Mouse (Mus musculus): ENCODE results near the gene Zfp831. TPM values are rescaled to one million over a fixed set of nuclear protein-coding genes. Genes with fewer than 3 reads are reported as not detected.

Zfp831 gene
- total and polyA plus RNA-seq, 3 experiments, result 1.4 to 4.1 TPM; not detected in 1

DNA sequence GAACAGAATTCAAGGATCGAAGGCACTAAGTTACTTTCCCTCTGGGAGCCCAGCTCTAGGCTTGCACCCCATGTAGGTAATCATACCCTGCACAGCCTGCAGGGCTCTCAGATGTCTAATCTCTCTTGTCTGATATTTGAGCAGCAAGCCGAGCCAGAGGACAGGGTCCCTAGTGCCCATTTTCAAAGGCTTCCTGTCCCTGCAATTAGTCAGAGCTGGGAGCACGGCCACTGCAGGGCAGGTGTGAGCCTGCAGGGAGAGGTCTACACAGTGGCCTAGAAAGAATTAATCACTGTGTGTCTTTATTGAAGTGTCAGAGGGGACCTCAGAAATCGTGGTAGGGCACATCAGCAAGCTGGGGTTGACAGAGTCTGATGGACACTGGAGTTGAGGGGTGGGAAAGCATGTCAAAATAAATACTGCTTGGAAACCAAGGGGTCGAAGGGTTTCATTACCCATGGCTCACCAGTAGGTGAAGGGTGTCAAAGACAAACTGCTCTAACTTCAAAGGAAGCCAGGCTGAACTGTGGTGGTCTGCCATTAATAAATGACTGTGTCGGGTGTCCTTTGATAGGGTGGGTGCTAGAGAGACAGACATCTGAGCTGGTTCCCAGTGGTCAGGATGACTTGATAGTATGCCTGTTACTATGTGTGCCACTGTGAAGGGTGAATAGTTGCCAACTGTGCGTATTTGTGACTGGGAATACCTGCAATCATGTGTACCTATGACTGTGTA lies 18.3 kb downstream of the Zfp831 start:
- H3K4me1 ChIP-seq (ENCODE audit: control insufficient read depth in 1 of 2, insufficient read depth in 2 of 2, low read length in 2 of 2), result no peaks in the 10 kb centered on the region
- H3K79me2 ChIP-seq (ENCODE audit: control insufficient read depth, insufficient read depth, low read length, poor library complexity), result no peaks in the 10 kb centered on the region
- H3K27ac ChIP-seq (ENCODE audit: control insufficient read depth, low read depth, low read length), result no peak overlapping the region
- H3K27me3 ChIP-seq (ENCODE audit: control insufficient read depth in 1 of 2, insufficient read depth in 2 of 2, low read length in 2 of 2), result no peaks in the 10 kb centered on the region
- no peak overlapping the region for H3K9ac ChIP-seq (ENCODE audit: control insufficient read depth, low read depth, low read length, poor library complexity, severe bottlenecking)
- TF ChIP-seq POLR2A (IDR thresholded peaks at IDR 0.05; ENCODE audit: control insufficient read depth in 1 of 2, insufficient read depth in 1 of 2, low read depth in 1 of 2, low read length in 2 of 2, poor library complexity in 1 of 2) (no peak), E2F4 (IDR thresholded peaks at IDR 0.05; ENCODE audit: borderline replicate concordance, low read depth, low read length) (no peak), CHD1 (IDR thresholded peaks at IDR 0.05; ENCODE audit: low read depth, low read length) (no peak), ETS1 (IDR thresholded peaks at IDR 0.05; ENCODE audit: low read depth, low read length) (no peak), ELF1 (IDR thresholded peaks at IDR 0.05; ENCODE audit: low read depth, low read length) (no peak), USF2 (IDR thresholded peaks at IDR 0.05; ENCODE audit: borderline replicate concordance in 1 of 2, insufficient read depth in 1 of 2, low read depth in 1 of 2, low read length in 2 of 2) (no peak)
- H3K4me3 ChIP-seq (ENCODE audit: control insufficient read depth in 1 of 2, insufficient read depth in 1 of 2, low read depth in 2 of 2, low read length in 2 of 2), result no peak overlapping the region
- no peak for DNase-seq (ENCODE audit: low read depth, low spot score)
- no peaks in the 10 kb centered on the region for H3K9me3 ChIP-seq (replicated peaks; ENCODE audit: insufficient read depth, low read length)
- H3K36me3 ChIP-seq (ENCODE audit: control insufficient read depth in 1 of 2, insufficient read depth in 2 of 2, low read length in 2 of 2), result no peaks in the 10 kb centered on the region

DNA sequence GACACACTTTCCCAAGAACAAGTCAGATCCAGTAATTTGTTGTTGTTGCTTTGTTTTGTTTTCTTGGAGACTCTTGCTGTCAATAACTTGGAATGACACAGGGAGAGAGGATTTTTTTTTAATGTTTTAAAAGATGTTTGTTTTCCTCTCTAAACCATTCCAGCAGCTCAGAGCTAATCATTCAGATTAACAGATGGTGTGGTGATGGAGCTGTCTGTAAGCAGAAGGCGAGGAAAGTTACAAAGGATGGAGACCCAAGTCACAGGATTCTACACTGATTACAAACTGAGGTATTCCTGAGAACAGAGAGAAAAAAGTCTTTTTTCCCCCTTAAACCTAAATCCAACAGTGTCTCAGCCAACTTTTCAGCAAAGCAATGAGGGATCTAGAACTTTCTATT lies 19.3 kb downstream of the Zfp831 start:
- H3K27ac ChIP-seq (ENCODE audit: control insufficient read depth, low read depth, low read length), result no peak overlapping the region

DNA sequence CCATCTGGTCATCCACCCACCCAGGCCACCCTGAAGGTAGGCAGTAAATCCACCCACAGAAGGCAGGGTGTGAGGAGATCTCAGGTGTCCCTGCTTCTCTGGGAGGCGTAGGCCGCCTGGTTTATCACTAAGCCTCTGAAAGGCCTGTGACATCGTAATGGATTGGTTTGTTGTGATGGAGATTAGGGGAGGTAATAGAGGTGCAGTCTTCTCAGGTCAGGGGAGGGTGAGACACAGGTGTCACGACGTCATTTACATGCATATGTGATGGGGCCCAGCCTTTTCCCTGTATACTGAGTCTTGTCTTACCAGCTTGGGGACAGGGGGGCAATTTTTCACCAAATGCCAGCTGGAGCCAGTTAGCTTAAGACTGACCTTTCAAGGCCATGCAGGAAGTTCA lies 22.1 kb downstream of the Zfp831 start:
- H3K27me3 ChIP-seq (ENCODE audit: control insufficient read depth in 1 of 2, insufficient read depth in 2 of 2, low read length in 2 of 2), result no peaks in the 10 kb centered on the region
- H3K9me3 ChIP-seq (replicated peaks; ENCODE audit: insufficient read depth, low read length), result no peaks in the 10 kb centered on the region
- no peaks in the 10 kb centered on the region for H3K79me2 ChIP-seq (ENCODE audit: control insufficient read depth, insufficient read depth, low read length, poor library complexity)
- no peak overlapping the region for H3K4me3 ChIP-seq (ENCODE audit: control insufficient read depth in 1 of 2, insufficient read depth in 1 of 2, low read depth in 2 of 2, low read length in 2 of 2)
- no peak overlapping the region for H3K27ac ChIP-seq (ENCODE audit: control insufficient read depth, low read depth, low read length)
- TF ChIP-seq TBP (IDR thresholded peaks at IDR 0.05; ENCODE audit: low read depth, low read length) (no peak), RCOR1 (IDR thresholded peaks at IDR 0.05; ENCODE audit: low read depth, low read length) (no peak), CHD2 (IDR thresholded peaks at IDR 0.05; ENCODE audit: low read length) (no peak), JUND (IDR thresholded peaks at IDR 0.05; ENCODE audit: low read depth, low read length) (no peak), SMC3 (IDR thresholded peaks at IDR 0.05; ENCODE audit: low read depth, low read length) (no peak), ZC3H11A (IDR thresholded peaks at IDR 0.05; ENCODE audit: low read depth, low read length) (no peak), POLR2AphosphoS5 (IDR thresholded peaks at IDR 0.05; ENCODE audit: borderline replicate concordance, low read depth, low read length) (no peak), ZKSCAN1 (IDR thresholded peaks at IDR 0.05; ENCODE audit: low read depth, low read length) (no peak), MEF2A (IDR thresholded peaks at IDR 0.05; ENCODE audit: extremely low read depth, insufficient replicate concordance, low read depth, low read length, poor library complexity, severe bottlenecking) (no peak), UBTF (IDR thresholded peaks at IDR 0.05; ENCODE audit: borderline replicate concordance, insufficient read depth, low read depth, low read length) (no peak), TCF12 (IDR thresholded peaks at IDR 0.05; ENCODE audit: low read depth, low read length) (no peak)
- no peaks in the 10 kb centered on the region for H3K4me1 ChIP-seq (ENCODE audit: control insufficient read depth in 1 of 2, insufficient read depth in 2 of 2, low read length in 2 of 2)
- H3K9ac ChIP-seq (ENCODE audit: control insufficient read depth, low read depth, low read length, poor library complexity, severe bottlenecking), result no peak overlapping the region
- DNase-seq (ENCODE audit: low read depth, low spot score), result no peak
- H3K36me3 ChIP-seq (ENCODE audit: control insufficient read depth in 1 of 2, insufficient read depth in 2 of 2, low read length in 2 of 2), result no peaks in the 10 kb centered on the region

More for the DNA sequence above, 19.3 kb downstream of the Zfp831 start:
- Histone ChIP-seq H3K27me3 (ENCODE audit: control insufficient read depth in 1 of 2, insufficient read depth in 2 of 2, low read length in 2 of 2) (no peaks in the 10 kb centered on the region), H3K9me3 (replicated peaks; ENCODE audit: insufficient read depth, low read length) (no peaks in the 10 kb centered on the region), H3K4me1 (ENCODE audit: control insufficient read depth in 1 of 2, insufficient read depth in 2 of 2, low read length in 2 of 2) (no peaks in the 10 kb centered on the region), H3K79me2 (ENCODE audit: control insufficient read depth, insufficient read depth, low read length, poor library complexity) (no peaks in the 10 kb centered on the region), H3K9ac (ENCODE audit: control insufficient read depth, low read depth, low read length, poor library complexity, severe bottlenecking) (no peak overlapping the region), H3K4me3 (ENCODE audit: control insufficient read depth in 1 of 2, insufficient read depth in 1 of 2, low read depth in 2 of 2, low read length in 2 of 2) (no peak overlapping the region), H3K36me3 (ENCODE audit: control insufficient read depth in 1 of 2, insufficient read depth in 2 of 2, low read length in 2 of 2) (no peaks in the 10 kb centered on the region)
- DNase-seq (ENCODE audit: low read depth, low spot score), result no peak
- TF ChIP-seq CHD1 (IDR thresholded peaks at IDR 0.05; ENCODE audit: low read depth, low read length) (no peak), UBTF (IDR thresholded peaks at IDR 0.05; ENCODE audit: borderline replicate concordance, insufficient read depth, low read depth, low read length) (no peak), TCF12 (IDR thresholded peaks at IDR 0.05; ENCODE audit: low read depth, low read length) (no peak)
